Mouse (Mus musculus) hindbrain, embryonic 14.5 days (tissue): Measurements from ENCODE around the gene Rnf31. TPM values are rescaled to one million over a fixed set of nuclear protein-coding genes. Genes with fewer than 3 reads are reported as not detected.

ENCODE experiments used
- ATAC-seq: fragments of 200-750 bp; cut with Nextera tagmentation; 2 replicates; pipeline ENCODE4 v1.8.0; 2017; ENCODE audit warnings: moderate number of reproducible peaks, mild to moderate bottlenecking, moderate TSS enrichment, moderate library complexity; ENCODE audit not compliant: low FRiP score
- DNase-seq: peaks from one replicate; pipeline ENCODE4 v3.0.0-alpha.2; 2015; ENCODE audit warnings: low spot score
- H3K27ac ChIP-seq: fragments of 300-500 bp; sonication (generic); 2 replicates; pipeline ENCODE4 v1.5.1; 2014; ENCODE audit warnings: mild to moderate bottlenecking, moderate library complexity
- H3K27me3 ChIP-seq: fragments of 300-500 bp; sonication (generic); 2 replicates; pipeline ENCODE4 v1.6.1; 2014; ENCODE audit warnings: mild to moderate bottlenecking, low read length, mixed read lengths; ENCODE audit not compliant: control insufficient read depth, insufficient read depth
- H3K36me3 ChIP-seq: fragments of 300-500 bp; sonication (generic); replicated peaks from 2 replicates; pipeline ENCODE4 v1.6.1; 2014; ENCODE audit not compliant: control insufficient read depth, insufficient read depth
- H3K4me1 ChIP-seq: fragments of 300-500 bp; sonication (generic); replicated peaks from 2 replicates; pipeline ENCODE4 v1.6.1; 2014; ENCODE audit warnings: antibody characterized with exemption, low read length, mixed read lengths; ENCODE audit not compliant: control insufficient read depth, insufficient read depth
- H3K4me2 ChIP-seq: fragments of 300-500 bp; sonication (generic); replicated peaks from 2 replicates; pipeline ENCODE4 v1.6.1; 2014; ENCODE audit warnings: mild to moderate bottlenecking, moderate library complexity
- H3K4me3 ChIP-seq: fragments of 300-500 bp; sonication (generic); replicated peaks from 2 replicates; pipeline ENCODE4 v1.5.1; 2014; ENCODE audit warnings: mild to moderate bottlenecking, low read length
- H3K9ac ChIP-seq: fragments of 300-500 bp; sonication (generic); 2 replicates; pipeline ENCODE4 v1.6.1; 2014
- H3K9me3 ChIP-seq: fragments of 300-500 bp; sonication (generic); 2 replicates; pipeline ENCODE4 v1.6.1; 2016; ENCODE audit warnings: low read length; ENCODE audit not compliant: control insufficient read depth
- WGBS: fragments of 180-500 bp; shearing (Covaris S2); extraction: QIAGEN DNeasy Blood & Tissue Kit; methylation state at CpG from one replicate; pipeline ENCODE4 v1.1.7; 2014; 5-methylcytosine and 5-hydroxymethylcytosine counted together
- polyA plus RNA-seq: library from polyadenylated mRNA; unstranded; fragments of >200 nt; fragmentation: Nextera tagmentation; extraction: Ambion mirVana; gene quantifications from 2 replicates; pipeline ENCODE4 v1.2.1, GENCODE M21; 2014

Rnf31 gene
- polyA plus RNA-seq, result 12.5 and 20.4 TPM in 2 replicates

DNA sequence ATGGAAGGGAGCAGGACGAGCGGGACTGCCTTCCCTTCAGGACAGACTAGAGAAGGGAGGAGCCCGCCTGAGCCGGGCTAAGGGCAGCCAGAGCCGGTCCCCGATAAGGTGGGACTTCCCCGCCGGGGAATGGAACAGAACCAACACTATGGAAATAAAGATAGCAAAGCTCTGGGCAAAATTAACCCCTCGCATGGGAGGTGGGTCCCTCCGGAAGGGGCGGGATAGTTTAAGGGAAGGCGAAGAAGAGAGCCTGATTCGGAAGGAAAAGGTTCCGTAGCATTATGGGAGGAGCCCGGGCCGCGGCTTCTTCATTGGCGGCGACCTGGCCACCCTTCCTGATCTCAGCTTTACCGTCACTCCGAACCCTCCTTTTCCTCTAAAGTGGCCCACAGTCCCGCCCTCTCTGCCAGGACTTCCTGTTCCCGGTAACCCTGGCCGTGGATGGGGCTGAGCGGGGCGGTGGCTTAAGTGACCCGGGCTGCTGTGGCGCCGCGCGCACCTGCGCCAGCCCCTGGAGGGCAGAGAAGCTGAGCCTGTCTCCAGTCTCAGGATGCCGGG lies at the start of gene Rnf31:
Rnf31 (plus strand) TSS at position 378 of the 561 bp plus-strand sequence.
- H3K9ac ChIP-seq, result peak within 1 kb of the TSS; percentile 80
- no peaks in the 10 kb centered on the region for H3K27me3 ChIP-seq
- H3K27ac ChIP-seq, result peak within 1 kb of the TSS; percentile 95
- peak within 1 kb of the TSS; percentile 86 for H3K4me2 ChIP-seq
- DNase-seq (peak; percentile 82), ATAC-seq (peak; percentile 88)
- peak within 1 kb of the TSS; percentile 74 for H3K4me3 ChIP-seq
- peaks cover 44% of the 10 kb centered on the region for H3K36me3 ChIP-seq
- WGBS, result under 1% methylated on average over 32 of the region's 33 CpGs
- H3K4me1 ChIP-seq, result peaks cover 20% of the 10 kb centered on the region
- no peaks in the 10 kb centered on the region for H3K9me3 ChIP-seq

DNA sequence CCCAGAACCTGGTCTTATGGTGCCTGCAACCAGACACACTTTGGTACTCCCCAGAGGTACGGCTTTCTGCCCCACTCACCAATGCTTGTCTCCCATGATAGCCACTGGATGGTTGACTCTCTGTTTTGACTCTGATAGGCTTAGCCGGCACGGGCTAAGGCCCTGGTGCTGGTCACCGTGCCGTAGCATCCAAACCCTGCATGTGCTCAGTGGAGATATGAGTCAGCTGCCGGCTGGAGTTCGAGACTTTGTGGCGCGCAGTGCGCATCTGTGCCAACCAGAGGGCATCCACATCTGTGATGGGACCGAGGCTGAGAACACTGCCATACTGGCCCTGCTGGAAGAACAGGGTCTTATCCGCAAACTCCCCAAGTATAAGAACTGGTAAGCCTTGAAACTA lies 49.2 kb upstream of the Rnf31 start:
- 98% methylated on average over 12 of the region's 12 CpGs for whole genome bisulfite sequencing
- Histone ChIP-seq H3K4me2 (no peak overlapping the region), H3K36me3 (peaks cover 11% of the 10 kb centered on the region; the same call in 1 of the 2 replicates), H3K9ac (no peak overlapping the region), H3K4me1 (peaks cover 12% of the 10 kb centered on the region), H3K27me3 (no peaks in the 10 kb centered on the region), H3K27ac (no peak overlapping the region), H3K4me3 (no peak overlapping the region), H3K9me3 (no peaks in the 10 kb centered on the region)
- DNase-seq (no peak), ATAC-seq (no peak)

DNA sequence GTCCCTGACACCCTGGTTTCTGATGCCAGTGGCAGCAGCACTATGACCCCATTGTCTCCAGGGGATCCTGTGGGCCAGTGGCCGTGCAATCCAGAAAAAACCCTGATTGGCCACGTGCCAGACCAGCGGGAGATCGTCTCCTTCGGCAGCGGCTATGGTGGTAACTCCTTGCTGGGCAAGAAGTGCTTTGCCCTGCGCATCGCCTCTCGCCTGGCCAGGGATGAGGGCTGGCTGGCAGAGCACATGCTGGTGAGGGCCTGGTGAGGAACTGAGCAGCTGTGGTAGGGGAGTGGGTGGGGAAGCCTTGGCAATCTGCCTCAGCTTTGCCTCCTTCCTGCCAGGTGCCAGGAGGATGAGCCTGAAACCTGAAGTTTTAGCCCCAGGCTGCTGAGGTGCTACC lies 47.2 kb upstream of the Rnf31 start:
- Histone ChIP-seq H3K4me1 (peaks cover 12% of the 10 kb centered on the region), H3K27ac (no peak overlapping the region), H3K36me3 (peaks cover 31% of the 10 kb centered on the region), H3K4me3 (no peak overlapping the region), H3K27me3 (no peaks in the 10 kb centered on the region), H3K9ac (no peak overlapping the region), H3K4me2 (no peak overlapping the region), H3K9me3 (no peaks in the 10 kb centered on the region)
- ATAC-seq (no peak), DNase-seq (no peak)
- WGBS, result 70% methylated on average over 9 of the region's 9 CpGs

DNA sequence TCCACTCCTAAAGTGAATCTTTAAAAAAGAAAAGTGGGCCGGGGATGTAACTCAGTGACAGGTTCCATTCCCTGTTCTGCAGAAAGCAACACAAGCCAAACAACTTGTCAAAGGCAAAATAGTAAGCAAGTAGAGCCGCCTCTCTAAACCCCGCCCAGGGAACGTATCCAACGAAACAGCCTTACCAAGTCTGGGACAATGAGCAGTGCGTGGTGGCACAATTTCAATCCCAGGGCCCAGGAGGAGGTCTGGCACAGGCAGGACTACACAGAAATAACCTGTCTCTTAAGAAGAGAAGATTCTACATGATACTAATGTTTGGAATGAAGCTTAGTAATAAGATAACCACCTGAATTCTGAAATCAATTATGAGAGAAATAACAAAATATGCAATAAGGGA lies 41.3 kb upstream of the Rnf31 start:
- Histone ChIP-seq H3K27me3 (no peaks in the 10 kb centered on the region), H3K4me2 (no peak overlapping the region), H3K4me1 (no peaks in the 10 kb centered on the region), H3K9me3 (no peaks in the 10 kb centered on the region), H3K4me3 (no peak overlapping the region), H3K36me3 (peaks cover 26% of the 10 kb centered on the region), H3K27ac (no peak overlapping the region), H3K9ac (no peak overlapping the region)
- DNase-seq (no peak), ATAC-seq (no peak)
- WGBS, result 89% methylated on average over 6 of the region's 6 CpGs

DNA sequence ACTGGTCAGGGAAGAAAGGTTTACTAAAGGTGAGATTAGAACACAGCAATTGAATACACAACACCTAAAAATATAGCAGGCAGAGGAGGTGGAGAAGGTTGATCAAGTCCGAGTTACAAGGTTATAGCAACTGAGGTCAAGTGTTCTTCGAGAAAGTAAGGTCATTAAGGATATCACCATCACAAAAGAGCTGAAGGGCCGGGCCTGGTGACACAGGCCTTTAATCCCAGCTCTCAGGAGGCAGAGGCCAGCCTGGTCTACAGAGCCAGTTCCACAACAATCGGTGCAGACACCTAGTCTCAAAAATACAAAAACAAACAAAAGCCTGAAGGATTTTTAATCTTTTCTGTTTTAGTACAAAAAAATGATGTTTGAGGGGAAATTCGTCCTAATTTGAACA lies 40.2 kb upstream of the Rnf31 start:
- ATAC-seq (no peak), DNase-seq (no peak)
- Histone ChIP-seq H3K4me2 (no peak overlapping the region), H3K4me1 (no peaks in the 10 kb centered on the region), H3K27ac (no peak overlapping the region), H3K9ac (no peak overlapping the region), H3K36me3 (peaks cover 24% of the 10 kb centered on the region), H3K9me3 (no peaks in the 10 kb centered on the region), H3K27me3 (no peaks in the 10 kb centered on the region), H3K4me3 (no peak overlapping the region)
- 78% methylated on average over 5 of the region's 5 CpGs for WGBS

DNA sequence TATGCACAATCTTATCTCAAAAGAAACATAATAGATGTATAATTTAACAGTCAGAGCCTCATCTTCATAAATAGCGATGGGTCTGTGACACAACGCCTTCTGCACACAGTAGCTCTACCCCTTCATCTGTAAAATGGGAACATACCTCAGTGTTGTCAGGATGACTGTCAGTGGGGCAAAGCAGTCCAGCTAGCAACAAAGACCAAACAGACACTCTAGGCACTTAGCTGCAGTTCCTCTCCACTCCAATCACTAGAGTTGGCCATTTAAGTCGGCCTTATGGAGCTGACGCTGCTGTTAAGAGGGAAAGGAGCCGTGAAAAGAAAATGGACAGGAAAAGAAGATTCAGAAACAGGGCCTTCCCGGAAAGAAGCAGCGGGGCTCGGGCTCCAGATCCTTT lies 39.7 kb upstream of the Rnf31 start:
- no peak for ATAC-seq
- no peak for DNase-seq
- Histone ChIP-seq H3K36me3 (peaks cover 24% of the 10 kb centered on the region), H3K9ac (no peak overlapping the region), H3K4me1 (no peaks in the 10 kb centered on the region), H3K4me3 (no peak overlapping the region), H3K9me3 (no peaks in the 10 kb centered on the region), H3K27me3 (no peaks in the 10 kb centered on the region), H3K4me2 (no peak overlapping the region), H3K27ac (no peak overlapping the region)
- WGBS, result 93% methylated on average over 8 of the region's 8 CpGs

DNA sequence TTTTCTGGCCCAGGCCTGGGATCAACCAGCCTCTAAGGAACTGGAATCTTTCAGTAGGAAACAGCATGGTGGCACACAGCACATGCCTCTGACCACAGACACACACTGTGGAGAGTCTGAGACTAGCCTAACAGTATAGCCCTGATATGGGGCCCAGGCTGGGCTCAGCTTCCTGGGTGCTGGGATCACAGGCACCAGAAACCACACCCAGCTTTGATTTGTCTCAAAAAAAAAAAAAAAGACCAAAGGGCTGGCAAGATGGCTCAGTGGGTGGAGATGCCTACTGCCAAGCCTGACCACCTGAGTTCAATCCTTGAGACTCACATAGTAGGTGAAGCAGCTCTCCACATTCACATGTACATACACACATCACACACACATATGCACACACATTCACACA lies 36.9 kb upstream of the Rnf31 start:
- Histone ChIP-seq H3K9me3 (no peaks in the 10 kb centered on the region), H3K36me3 (no peaks in the 10 kb centered on the region; the same call in 1 of the 2 replicates), H3K27ac (no peak overlapping the region), H3K27me3 (no peaks in the 10 kb centered on the region), H3K4me3 (no peak overlapping the region), H3K4me1 (peaks cover 6% of the 10 kb centered on the region; the same call in 1 of the 2 replicates), H3K4me2 (no peak overlapping the region), H3K9ac (no peak overlapping the region)
- ATAC-seq, result no peak
- no peak for DNase-seq

DNA sequence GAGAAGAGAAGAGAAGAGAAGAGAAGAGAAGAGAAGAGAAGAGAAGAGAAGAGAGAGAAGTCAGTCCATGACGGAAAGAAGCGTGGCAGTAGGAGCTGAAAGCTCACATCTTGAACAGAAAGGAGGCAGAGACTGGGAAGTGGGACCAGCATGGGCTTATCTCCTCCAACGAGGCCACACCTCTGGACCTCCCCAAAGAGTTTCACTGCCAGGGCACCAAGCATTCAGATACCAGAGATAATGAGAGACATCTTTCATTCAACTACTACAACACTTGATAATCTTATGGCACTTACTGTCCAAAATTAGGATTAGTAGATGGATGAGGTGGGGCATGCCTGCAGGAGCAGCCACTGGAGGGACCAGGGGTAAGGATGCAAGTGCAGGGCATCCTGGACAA lies 35.7 kb upstream of the Rnf31 start:
- no peak for ATAC-seq
- WGBS, result 87% methylated on average over 3 of the region's 3 CpGs
- no peak for DNase-seq
- Histone ChIP-seq H3K9ac (no peak overlapping the region), H3K27me3 (no peaks in the 10 kb centered on the region), H3K36me3 (no peaks in the 10 kb centered on the region), H3K27ac (no peak overlapping the region), H3K9me3 (no peaks in the 10 kb centered on the region), H3K4me1 (peaks cover 6% of the 10 kb centered on the region; the same call in 1 of the 2 replicates), H3K4me2 (no peak overlapping the region), H3K4me3 (no peak overlapping the region)

DNA sequence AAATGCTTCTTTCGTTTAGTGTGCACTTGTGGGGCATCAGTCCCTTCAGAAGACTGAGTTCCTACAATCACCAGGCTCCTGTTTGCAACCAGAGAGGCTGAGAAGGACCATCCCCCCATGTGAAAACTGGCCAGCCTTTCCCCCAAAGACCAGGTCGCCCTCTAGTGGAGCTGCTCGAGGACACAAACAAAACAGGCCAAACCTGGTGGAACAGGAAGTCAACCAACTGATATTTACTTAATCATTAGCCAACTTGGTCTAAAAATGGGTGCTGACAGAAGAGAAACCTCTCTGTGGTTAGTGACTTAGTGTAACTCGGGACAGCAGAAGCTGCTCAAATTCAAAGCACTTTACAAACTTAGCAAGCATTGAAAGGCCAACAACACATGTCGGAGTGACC lies 34.5 kb upstream of the Rnf31 start:
- WGBS, result 32% methylated on average over 5 of the region's 5 CpGs

DNA sequence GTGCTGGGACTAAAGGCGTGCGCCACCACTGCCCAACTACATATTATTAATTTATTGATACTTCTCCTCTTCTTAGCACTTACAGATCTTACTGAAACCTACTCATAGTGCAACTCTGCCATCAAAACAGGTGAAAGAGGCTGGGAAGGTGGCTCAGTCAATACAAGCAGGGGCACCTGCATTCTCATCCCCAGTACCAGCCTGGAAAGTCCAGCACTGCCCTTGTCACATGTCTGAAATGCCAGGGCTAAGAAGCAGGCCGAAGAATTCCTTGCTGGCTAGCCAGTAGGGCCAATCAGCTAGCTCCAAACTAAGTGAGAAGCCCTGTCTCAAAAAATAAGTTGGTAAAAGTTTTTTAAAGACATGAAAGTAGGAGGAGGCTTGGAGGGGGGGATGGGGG lies 33.9 kb upstream of the Rnf31 start:
- peaks cover 15% of the 10 kb centered on the region for H3K4me1 ChIP-seq
- WGBS, result 91% methylated on average over 3 of the region's 3 CpGs
- no peak overlapping the region for H3K27ac ChIP-seq
- H3K9me3 ChIP-seq, result no peaks in the 10 kb centered on the region
- ATAC-seq, result no peak
- DNase-seq, result no peak
- no peak overlapping the region for H3K4me2 ChIP-seq
- no peak overlapping the region for H3K4me3 ChIP-seq
- no peaks in the 10 kb centered on the region for H3K27me3 ChIP-seq
- 0 out of 2 replicates have a peak, but pooled peaks cover 3% of the 10 kb centered on the region for H3K36me3 ChIP-seq
- no peak overlapping the region for H3K9ac ChIP-seq

More for the DNA sequence above, 34.5 kb upstream of the Rnf31 start:
- Histone ChIP-seq H3K4me2 (no peak overlapping the region), H3K4me3 (no peak overlapping the region), H3K4me1 (peaks cover 15% of the 10 kb centered on the region), H3K36me3 (no peaks in the 10 kb centered on the region), H3K9ac (no peak overlapping the region), H3K27ac (no peak overlapping the region), H3K27me3 (no peaks in the 10 kb centered on the region), H3K9me3 (no peaks in the 10 kb centered on the region)
- no peak for ATAC-seq
- DNase-seq, result peak; percentile 67
